Mouse (Mus musculus): ENCODE results near the gene Slc9a5. TPM values are rescaled to one million over a fixed set of nuclear protein-coding genes. Genes with fewer than 3 reads are reported as not detected.

Gene Slc9a5
- 1.7 TPM in 1 of 2 replicates, not detected in the other for total RNA-seq (2015; ENCODE audit: low replicate concordance)
- total RNA-seq (2017; ENCODE audit: low replicate concordance) = not detected in 2 replicates

DNA sequence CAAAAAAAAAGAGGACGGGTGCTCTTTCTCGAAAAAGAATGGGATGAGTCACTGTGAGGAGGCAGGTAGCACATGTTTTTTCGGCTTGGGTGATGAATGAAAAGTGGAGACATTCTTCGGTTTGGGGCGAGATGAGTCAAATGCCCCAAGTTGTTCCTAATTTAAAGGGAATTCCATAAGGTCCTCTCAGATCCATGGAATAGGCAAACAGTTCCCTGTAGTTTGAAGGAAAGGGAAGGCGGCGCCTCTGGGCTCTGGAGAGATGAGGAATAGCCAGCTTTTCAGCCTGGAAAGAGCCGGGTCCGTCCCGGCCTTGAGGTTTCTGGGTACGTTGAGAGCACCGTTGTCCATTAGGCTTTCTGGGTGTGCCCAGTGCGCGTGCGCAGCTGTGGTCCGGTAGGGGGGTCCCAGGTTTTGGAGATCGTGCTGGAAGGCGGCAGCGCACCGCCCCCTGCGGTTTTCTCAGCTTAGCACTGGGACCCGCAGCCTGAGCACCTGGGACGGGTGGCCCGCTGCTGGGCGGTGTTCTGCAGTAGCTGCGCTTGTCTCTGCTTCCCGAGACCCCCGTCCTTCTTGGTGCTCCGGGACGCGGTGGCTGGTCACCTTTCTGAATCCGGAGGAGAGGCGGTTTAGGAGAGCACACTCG lies at the start of gene Slc9a5:
TSS of gene Slc9a5 (plus strand) at position 394 of the 646 bp plus-strand sequence.
- ATAC-seq (replicated peaks; ENCODE audit: low FRiP score, poor library complexity, severe bottlenecking) = no peak

DNA sequence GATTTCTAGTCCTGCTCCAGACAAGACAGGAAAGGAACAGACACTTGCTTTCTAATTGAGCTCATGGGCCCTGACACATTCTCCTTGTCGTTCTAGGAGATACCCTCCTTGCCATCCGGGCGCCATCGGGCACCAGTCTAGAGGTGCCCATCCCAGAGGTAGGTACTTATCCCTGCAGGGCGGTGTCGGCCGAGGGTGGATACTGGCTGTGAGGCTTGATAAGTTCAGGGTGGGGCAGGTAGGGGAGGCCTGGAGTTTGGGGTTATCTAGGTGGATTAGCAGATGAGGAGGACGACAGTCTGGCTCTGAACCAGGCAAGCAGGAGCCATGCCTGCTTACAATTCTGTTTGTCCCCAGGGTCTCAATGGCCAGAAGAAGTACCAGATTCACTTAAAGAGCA lies 48.7 kb upstream of the Slc9a5 start:
- ATAC-seq (replicated peaks; ENCODE audit: low FRiP score, poor library complexity, severe bottlenecking) = peak; percentile 80

DNA sequence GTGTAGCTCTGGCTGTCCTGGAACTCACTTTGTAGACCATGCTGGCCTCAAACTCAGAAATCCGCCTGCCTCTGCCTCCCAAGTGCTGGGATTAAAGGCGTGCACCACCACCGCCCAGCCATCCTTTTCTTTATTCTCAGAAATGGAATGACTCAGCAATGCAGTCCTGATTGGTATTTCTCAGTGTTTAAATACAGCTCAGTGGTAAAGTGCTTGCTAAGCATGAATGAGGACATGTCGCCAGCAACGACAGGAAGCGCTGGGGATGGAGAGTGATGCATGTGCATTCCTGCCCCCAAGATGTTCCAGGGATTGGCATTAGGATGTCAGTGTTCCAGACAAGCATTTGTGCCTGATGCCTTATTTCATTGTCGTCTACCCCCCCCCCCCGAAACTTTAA lies 45.2 kb upstream of the Slc9a5 start:
- ATAC-seq (replicated peaks; ENCODE audit: low FRiP score, poor library complexity, severe bottlenecking) = no peak

DNA sequence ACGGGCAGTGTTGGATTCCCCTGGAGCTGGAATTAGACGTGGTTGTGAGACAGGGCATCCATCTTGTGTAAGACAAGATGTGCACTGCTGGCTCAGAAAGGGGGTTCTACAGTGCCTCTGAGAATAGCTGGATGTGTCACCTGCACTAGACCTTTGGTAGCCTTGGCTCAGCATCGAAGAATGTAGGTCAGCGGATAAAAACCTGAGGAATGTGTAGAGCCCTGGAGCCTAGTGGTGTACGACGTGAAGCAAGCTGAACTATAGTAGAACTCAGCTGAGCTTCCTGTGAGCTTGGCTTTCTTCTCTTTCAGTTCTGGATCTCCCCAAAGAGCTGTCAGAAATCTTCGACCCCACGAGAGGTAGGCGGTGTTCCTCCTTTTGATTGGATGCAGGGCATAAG lies 44.8 kb upstream of the Slc9a5 start:
- ATAC-seq (replicated peaks; ENCODE audit: low FRiP score, poor library complexity, severe bottlenecking) = no peak

DNA sequence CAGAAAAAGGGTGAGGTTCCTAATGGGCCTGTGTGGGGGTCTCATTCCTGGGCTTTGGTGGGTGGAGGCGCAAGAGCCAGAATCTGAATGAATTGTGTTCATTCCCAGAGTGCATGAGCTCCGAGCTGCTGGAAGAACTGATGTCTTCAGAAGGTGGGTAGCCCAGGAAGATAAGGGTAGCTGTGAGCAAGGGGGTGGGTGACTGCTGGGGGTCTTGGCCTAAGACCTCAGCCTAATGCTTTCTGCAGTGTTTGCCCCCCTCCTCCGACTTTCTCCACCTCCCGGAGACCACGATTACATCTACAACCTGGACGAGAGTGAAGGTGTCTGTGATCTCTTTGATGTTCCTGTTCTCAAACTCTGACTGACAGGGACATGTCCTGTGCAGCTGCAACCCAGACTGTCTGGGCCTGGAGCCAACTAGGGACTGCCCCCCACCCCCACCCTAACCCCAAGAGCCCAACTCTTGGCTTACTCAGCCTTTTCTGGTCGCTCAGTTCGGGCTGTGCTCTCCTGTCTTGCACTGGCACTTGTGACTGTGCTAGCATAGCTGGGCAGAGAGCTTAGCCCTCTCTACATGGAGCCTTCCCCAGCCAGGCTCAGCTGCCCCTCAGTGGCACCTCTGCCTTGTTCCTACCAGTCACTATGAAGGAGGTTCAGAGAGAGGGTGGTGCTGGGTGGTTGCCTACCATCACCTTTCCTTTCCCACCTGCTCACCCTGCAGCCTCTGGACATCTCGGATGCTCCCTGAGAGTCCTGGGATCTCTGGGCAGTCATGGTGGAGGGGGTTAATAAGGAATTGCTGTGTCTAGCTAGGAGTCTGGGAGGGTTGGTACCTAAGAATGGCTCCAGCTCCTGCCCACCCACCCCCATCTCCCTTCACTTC lies 44.1 kb upstream of the Slc9a5 start:
- no peak for ATAC-seq (replicated peaks; ENCODE audit: low FRiP score, poor library complexity, severe bottlenecking)

DNA sequence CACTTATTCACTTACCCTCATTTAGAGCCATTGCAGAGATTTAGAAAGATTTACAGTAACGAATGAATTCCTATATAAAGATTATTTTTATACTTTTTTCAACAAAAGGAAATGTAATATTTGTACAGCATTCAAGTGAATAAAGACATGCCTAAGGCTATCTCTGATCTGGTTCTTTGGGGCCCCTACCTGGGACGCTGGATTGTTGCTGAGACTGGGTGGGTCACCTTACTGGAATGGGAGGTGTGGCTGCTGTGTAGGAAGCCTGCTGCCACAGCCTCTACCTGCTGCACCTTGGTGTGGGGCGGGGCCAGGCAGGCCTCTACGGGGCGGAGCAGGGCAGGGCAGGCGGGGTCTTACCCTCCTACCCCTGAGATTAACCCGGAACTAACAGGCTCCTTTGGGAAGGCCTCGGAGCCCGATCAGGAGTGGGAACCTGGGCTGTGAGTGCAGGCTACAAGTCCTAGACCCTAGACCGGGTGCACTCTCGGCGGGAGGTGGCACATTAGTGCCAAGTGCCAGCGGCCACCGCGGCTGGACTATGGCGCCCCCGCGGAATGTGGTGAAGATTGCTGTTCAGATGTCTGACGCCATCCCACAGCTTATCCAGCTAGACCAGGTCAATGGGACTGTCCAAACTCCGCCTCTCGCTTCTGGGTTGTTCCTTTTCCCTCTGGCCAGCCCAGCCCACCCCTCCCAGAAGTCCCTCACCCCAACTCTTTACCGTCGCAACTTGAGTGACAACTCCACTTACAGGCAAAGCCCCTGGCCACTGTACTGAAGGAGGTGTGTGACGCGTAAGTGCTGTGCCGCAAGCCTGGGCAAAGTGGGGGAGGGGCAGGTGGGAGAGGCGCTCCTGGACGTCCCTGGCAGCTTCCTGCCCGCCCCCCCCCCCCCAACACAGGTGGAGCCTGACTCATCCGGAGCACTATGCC lies 43.2 kb upstream of the Slc9a5 start, which contains the start of gene Elmo3:
TSS of gene Elmo3 (plus strand) at position 391 of the 935 bp plus-strand sequence.
- ATAC-seq (replicated peaks; ENCODE audit: low FRiP score, poor library complexity, severe bottlenecking) = peak; percentile 56

DNA sequence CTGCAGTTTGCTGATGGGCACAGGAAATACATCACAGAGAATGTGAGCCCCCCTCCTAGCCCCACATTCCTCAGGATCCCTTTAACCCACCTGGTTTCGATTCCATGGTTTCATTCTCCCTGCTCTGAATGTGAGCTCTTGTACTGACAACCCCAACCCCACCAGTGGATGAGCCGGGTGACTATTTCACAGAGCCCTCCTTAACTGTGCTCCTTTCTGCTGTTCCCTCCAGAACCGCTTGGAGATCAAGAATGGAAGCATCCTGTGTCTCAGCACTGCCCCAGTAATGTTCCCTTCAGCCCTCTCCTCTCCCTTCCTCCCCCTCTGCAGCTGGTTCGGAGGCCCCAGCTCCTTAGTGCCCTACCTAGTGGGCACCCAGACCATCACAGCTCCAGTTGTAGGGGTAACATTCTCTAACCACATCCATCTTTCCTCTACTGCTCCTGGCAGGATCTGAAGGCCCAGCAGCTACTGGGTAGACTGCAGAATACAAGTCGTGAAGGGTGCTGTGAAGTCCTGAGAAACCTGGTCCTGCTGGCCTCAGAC lies 42.4 kb upstream of the Slc9a5 start:
- ATAC-seq (replicated peaks; ENCODE audit: low FRiP score, poor library complexity, severe bottlenecking) = no peak

GRCm38 (mm10) chr8:105307670-105308069 lies 41.0 kb upstream of the Slc9a5 start:
- ATAC-seq (replicated peaks; ENCODE audit: low FRiP score, poor library complexity, severe bottlenecking) = no peak

- no peak for ATAC-seq (replicated peaks; ENCODE audit: low FRiP score, poor library complexity, severe bottlenecking)
Observed at GRCm38 (mm10) chr8:105308428-105308827, 40.2 kb upstream of the Slc9a5 start.

- ATAC-seq (replicated peaks; ENCODE audit: low FRiP score, poor library complexity, severe bottlenecking) = no peak
Observed at GRCm38 (mm10) chr8:105309142-105309847, 39.3 kb upstream of the Slc9a5 start.

DNA sequence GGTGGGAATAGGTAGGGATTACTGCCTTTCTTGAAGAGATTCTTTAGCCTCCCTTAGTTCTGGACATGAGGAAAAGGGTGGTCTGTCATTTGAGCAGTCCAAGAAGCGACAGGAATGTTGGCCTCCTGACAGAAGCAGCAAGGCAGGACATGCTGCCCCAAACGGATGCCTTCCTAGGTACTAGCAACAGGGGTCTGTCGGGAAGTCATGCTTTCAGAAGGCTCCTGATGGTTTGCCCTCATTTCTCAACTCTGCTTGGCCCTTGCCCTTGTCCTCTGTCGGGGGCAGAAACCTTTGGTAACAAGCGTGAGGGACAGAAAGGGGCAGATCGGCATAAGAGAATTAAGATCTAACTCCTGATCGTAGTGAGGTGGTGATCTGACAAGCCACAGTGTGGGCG lies 38.5 kb upstream of the Slc9a5 start:
- ATAC-seq (replicated peaks; ENCODE audit: low FRiP score, poor library complexity, severe bottlenecking) = no peak

DNA sequence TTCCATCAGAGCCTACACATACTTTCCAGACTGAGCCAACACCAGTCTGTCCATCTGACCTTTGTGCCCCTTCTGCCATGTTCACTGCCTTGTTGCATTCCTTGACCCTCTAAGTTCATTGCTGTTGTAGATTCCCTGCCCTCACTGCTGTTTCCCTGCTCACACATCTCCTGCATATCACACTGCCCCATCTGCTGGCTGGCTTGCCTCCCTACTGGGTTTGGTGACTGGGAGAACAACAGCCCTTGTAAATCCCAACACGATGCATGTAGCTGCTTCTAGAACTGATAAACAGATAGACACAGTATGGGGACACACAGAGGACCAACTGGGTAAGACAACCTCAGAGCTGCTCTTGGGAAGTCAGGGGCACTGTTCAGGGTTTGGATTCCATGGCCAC lies 36.9 kb upstream of the Slc9a5 start:
- ATAC-seq (replicated peaks; ENCODE audit: low FRiP score, poor library complexity, severe bottlenecking) = 0 out of 2 replicates have a peak, but pooled peaks have one; percentile 7

DNA sequence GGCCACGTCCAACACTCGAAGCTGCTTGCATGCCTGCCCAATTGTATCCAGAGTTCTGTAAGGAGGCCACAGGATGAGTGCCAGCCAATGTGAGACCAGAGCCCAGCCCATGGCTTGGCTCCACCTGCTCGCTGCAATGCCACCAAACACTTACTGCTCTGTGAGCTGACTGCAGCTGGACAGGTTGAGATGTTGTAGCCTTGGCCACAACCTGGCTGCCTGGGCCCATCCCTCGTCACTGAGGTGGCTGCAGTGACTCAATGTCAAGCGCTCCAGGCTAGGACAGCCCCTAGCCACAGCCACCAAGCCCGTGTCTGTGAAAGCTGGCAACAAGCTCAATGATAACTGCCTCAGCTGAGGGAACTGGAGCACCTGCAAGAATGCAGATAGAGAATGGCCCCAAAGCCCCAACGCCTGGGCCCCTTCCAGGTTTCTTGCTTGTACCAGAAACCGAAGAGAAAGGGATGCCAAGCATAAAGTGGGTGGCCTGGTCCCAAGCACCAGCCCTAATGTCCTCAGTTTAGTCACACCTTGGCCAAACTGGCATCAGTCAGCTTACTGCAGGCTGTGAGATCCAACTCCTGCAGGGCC lies 35.7 kb upstream of the Slc9a5 start:
- peak; percentile 18 for ATAC-seq (replicated peaks; ENCODE audit: low FRiP score, poor library complexity, severe bottlenecking)

DNA sequence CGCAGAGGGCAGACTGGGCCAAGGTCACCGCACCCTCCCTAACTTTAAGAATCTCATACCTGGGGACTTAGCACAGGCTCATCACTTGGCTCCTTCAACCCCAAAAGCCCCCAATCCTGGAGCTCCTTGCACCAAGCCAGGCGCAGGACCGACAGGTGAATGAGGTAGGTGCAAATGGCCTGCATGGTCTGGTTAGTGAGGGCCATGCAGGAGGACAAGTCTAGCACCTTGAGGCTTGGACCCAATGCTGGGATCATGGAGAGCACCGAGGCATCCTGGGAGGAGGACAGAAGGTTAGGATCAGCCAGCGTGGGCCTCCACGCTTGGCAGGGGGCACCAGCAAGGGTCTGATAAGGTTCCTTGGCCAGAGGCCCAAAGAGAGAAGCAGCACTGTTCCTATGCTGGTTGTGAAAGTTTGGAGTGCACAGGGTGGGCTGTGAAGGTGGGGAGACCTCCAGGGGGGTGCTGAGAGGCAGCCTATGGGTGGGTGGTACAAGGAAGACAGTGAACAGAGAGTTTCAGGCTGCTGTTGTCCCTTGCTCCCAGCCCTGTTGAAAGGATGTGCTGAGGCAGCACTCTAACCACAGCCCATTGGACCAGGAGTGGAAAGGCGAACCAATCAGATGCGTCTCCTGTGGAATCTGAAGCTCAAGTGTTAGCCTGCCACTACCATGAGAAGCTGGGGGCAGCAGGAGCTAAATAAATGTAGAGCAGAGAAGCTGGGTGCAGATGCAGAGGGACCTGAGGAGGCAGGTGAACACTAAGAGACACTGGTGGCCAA lies 34.8 kb upstream of the Slc9a5 start:
- no peak for ATAC-seq (replicated peaks; ENCODE audit: low FRiP score, poor library complexity, severe bottlenecking)

DNA sequence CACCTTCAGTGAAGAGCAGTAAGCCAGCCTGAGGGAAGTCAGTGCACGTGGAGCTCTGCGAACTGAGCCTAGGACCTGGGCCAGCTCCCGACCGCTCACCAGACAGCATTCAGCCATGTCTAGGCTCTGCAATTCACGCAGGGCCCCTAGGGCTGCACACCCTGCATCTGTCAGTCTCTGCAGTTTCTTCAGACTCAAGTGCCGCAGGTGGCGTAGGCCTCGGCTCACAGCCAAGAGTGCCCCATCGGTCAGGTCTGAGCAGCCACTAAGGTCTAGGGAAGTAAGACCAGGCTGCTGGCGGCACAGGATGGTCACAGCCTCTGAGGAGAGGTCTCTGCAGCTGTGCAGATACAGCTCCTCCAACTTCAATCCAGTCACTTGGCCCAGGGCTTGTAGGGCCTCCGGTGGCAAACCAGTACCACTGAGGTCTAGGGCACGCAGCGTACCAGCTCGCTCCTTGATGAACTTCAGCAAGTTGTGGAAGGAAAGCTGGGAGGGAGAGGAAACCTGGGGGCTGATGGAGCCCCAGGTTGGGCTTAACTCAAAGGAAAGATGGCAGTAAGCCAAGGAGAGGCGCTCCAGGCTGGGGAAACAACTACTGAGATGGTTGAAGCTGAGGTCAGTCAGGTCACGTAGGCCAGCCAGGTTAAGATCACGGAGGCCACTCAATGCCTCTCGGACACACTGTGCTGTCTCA lies 33.4 kb upstream of the Slc9a5 start:
- no peak for ATAC-seq (replicated peaks; ENCODE audit: low FRiP score, poor library complexity, severe bottlenecking)

- no peak for ATAC-seq (replicated peaks; ENCODE audit: low FRiP score, poor library complexity, severe bottlenecking)
Observed at GRCm38 (mm10) chr8:105317941-105318340, 30.7 kb upstream of the Slc9a5 start.

GRCm38 (mm10) chr8:105318662-105319190 lies 29.9 kb upstream of the Slc9a5 start:
- ATAC-seq (replicated peaks; ENCODE audit: low FRiP score, poor library complexity, severe bottlenecking) = no peak

Measured in erythroblast, adult 5-6 weeks (primary cell).